Mouse (Mus musculus): Measurements from ENCODE around the gene Rad51d. TPM values are rescaled to one million over a fixed set of nuclear protein-coding genes. Genes with fewer than 3 reads are reported as not detected.
"Not testable (repeated sequence)": the region's sequence is repeated elsewhere in the genome, so short reads cannot be mapped to it uniquely, and the experiment has no call there.

The Rad51d gene
- total and polyA plus RNA-seq, 2 experiments from 2014 or later, result 11.0 to 11.2 TPM

GRCm38 (mm10) chr11:82928897-82929632 lies 38.7 kb upstream of the Rad51d start:
- 31% methylated on average over 20 of the region's 20 CpGs for WGBS
- Histone ChIP-seq H3K27me3 (ENCODE audit: insufficient read depth, low read length) (peaks cover 26% of the 10 kb centered on the region), H3K4me2 (ENCODE audit: low read depth, low read length, poor library complexity, severe bottlenecking) (no peak overlapping the region), H3K9ac (replicated peaks; ENCODE audit: low read length, poor library complexity, severe bottlenecking) (no peak overlapping the region), H3K36me3 (ENCODE audit: insufficient read depth, low read length) (no peaks in the 10 kb centered on the region), H3K4me3 (ENCODE audit: low read depth, low read length) (no peak overlapping the region), H3K27ac (ENCODE audit: low read depth, low read length) (no peak overlapping the region), H3K4me1 (ENCODE audit: insufficient read depth, low read length) (0 out of 2 replicates have a peak, but pooled peaks cover 4% of the 10 kb centered on the region), H3K9me3 (ENCODE audit: low read length) (no peaks in the 10 kb centered on the region)
- TF ChIP-seq CTCF (IDR thresholded peaks at IDR 0.05), result no peak
- DNase-seq (ENCODE audit: low spot score) (no peak), ATAC-seq (ENCODE audit: low FRiP score) (no peak)

GRCm38 (mm10) chr11:82923910-82924309 lies 33.5 kb upstream of the Rad51d start:
- WGBS, result 86% methylated on average over 6 of the region's 6 CpGs
- not testable (repeated sequence) for H3K27ac ChIP-seq (ENCODE audit: low read depth, low read length); H3K9me3 ChIP-seq (ENCODE audit: low read length); H3K4me3 ChIP-seq (ENCODE audit: low read depth, low read length); H3K9ac ChIP-seq (replicated peaks; ENCODE audit: low read length, poor library complexity, severe bottlenecking); DNase-seq (ENCODE audit: low spot score); H3K4me2 ChIP-seq (ENCODE audit: low read depth, low read length, poor library complexity, severe bottlenecking); H3K4me1 ChIP-seq (ENCODE audit: insufficient read depth, low read length); H3K36me3 ChIP-seq (ENCODE audit: insufficient read depth, low read length); ATAC-seq (ENCODE audit: low FRiP score)
- peaks cover 19% of the 10 kb centered on the region for H3K27me3 ChIP-seq (ENCODE audit: insufficient read depth, low read length)

- Histone ChIP-seq H3K4me3 (ENCODE audit: low read depth, low read length) (no peak overlapping the region), H3K4me1 (ENCODE audit: insufficient read depth, low read length) (no peaks in the 10 kb centered on the region), H3K9me3 (ENCODE audit: low read length) (no peaks in the 10 kb centered on the region), H3K9ac (replicated peaks; ENCODE audit: low read length, poor library complexity, severe bottlenecking) (no peak overlapping the region), H3K27ac (ENCODE audit: low read depth, low read length) (no peak overlapping the region), H3K36me3 (ENCODE audit: insufficient read depth, low read length) (no peaks in the 10 kb centered on the region), H3K4me2 (ENCODE audit: low read depth, low read length, poor library complexity, severe bottlenecking) (no peak overlapping the region), H3K27me3 (ENCODE audit: insufficient read depth, low read length) (peaks cover 9% of the 10 kb centered on the region; the same call in 1 of the 2 replicates)
- WGBS, result 80% methylated on average over 4 of the region's 4 CpGs
- no peak for ATAC-seq (ENCODE audit: low FRiP score)
- no peak for DNase-seq (ENCODE audit: low spot score)
- no peak for TF ChIP-seq CTCF (IDR thresholded peaks at IDR 0.05)
These were observed 31.3 kb upstream of the Rad51d start for GRCm38 (mm10) chr11:82921691-82922090.

GRCm38 (mm10) chr11:82920768-82921167 lies 30.4 kb upstream of the Rad51d start:
- no peaks in the 10 kb centered on the region for H3K36me3 ChIP-seq (ENCODE audit: insufficient read depth, low read length)
- H3K27ac ChIP-seq (ENCODE audit: low read depth, low read length), result no peak overlapping the region
- no peak for DNase-seq (ENCODE audit: low spot score)
- H3K4me2 ChIP-seq (ENCODE audit: low read depth, low read length, poor library complexity, severe bottlenecking), result no peak overlapping the region
- no peaks in the 10 kb centered on the region for H3K9me3 ChIP-seq (ENCODE audit: low read length)
- no peaks in the 10 kb centered on the region for H3K4me1 ChIP-seq (ENCODE audit: insufficient read depth, low read length)
- ATAC-seq (ENCODE audit: low FRiP score), result no peak
- peaks cover 9% of the 10 kb centered on the region; the same call in 1 of the 2 replicates for H3K27me3 ChIP-seq (ENCODE audit: insufficient read depth, low read length)
- TF ChIP-seq CTCF (IDR thresholded peaks at IDR 0.05), result no peak
- no peak overlapping the region for H3K4me3 ChIP-seq (ENCODE audit: low read depth, low read length)
- 71% methylated on average over 10 of the region's 10 CpGs for WGBS
- H3K9ac ChIP-seq (replicated peaks; ENCODE audit: low read length, poor library complexity, severe bottlenecking), result no peak overlapping the region

- Histone ChIP-seq H3K4me2 (ENCODE audit: low read depth, low read length, poor library complexity, severe bottlenecking) (peak overlapping the region; percentile 36), H3K9me3 (ENCODE audit: low read length) (no peaks in the 10 kb centered on the region), H3K27ac (ENCODE audit: low read depth, low read length) (no peak overlapping the region), H3K4me3 (ENCODE audit: low read depth, low read length) (no peak overlapping the region), H3K36me3 (ENCODE audit: insufficient read depth, low read length) (no peaks in the 10 kb centered on the region), H3K27me3 (ENCODE audit: insufficient read depth, low read length) (0 out of 2 replicates have a peak, but pooled peaks cover 5% of the 10 kb centered on the region), H3K9ac (replicated peaks; ENCODE audit: low read length, poor library complexity, severe bottlenecking) (no peak overlapping the region), H3K4me1 (ENCODE audit: insufficient read depth, low read length) (no peaks in the 10 kb centered on the region)
- WGBS, result 8% methylated on average over 16 of the region's 16 CpGs
- 0 out of 2 replicates have a peak, but pooled peaks have one; percentile 52 for ATAC-seq (ENCODE audit: low FRiP score)
- peak; percentile 81 for DNase-seq (ENCODE audit: low spot score)
- peak; percentile 100 for TF ChIP-seq CTCF (IDR thresholded peaks at IDR 0.05)
These were observed 24.4 kb upstream of the Rad51d start for GRCm38 (mm10) chr11:82914711-82915352.
